Mouse (Mus musculus): ENCODE measurements around the gene Espnl.

GRCm38 (mm10) chr1:91352277-91352676 lies 30.4 kb downstream of the Espnl start:
- no peak for TF ChIP-seq CTCF (conservative IDR thresholded peaks at IDR 0.05; ENCODE audit: insufficient read depth, insufficient read length, low read depth, low read length)
- TF ChIP-seq POLR2A (IDR thresholded peaks at IDR 0.05; ENCODE audit: low read depth, low read length): no peak

Data from kidney, adult 2 months (tissue).